Mouse (Mus musculus) adrenal gland, postnatal 25 days (tissue): Measurements from ENCODE around the gene Arhgap27. TPM values are rescaled to one million over a fixed set of nuclear protein-coding genes. Genes with fewer than 3 reads are reported as not detected.

Experiments used
- DNase-seq: peaks from one replicate; pipeline ENCODE4 v3.0.0; 2021; ENCODE audit warnings: mixed read lengths
- total RNA-seq: library from RNA; stranded (reverse); gene quantifications from 2 replicates; pipeline ENCODE4 v1.2.3, GENCODE M21; 2021

The Arhgap27 gene
- total RNA-seq, 1 experiment from 2014 or later: 15.2 TPM

GRCm38 (mm10) chr11:103356032-103356571, 7.4 kb downstream of the Arhgap27 start:
- DNase-seq: no peak

- DNase-seq: no peak
These were observed 8.2 kb downstream of the Arhgap27 start for GRCm38 (mm10) chr11:103355251-103355650.

GRCm38 (mm10) chr11:103354033-103354432, 9.5 kb downstream of the Arhgap27 start:
- no peak for DNase-seq

- no peak for DNase-seq
These were observed 11.2 kb downstream of the Arhgap27 start for GRCm38 (mm10) chr11:103352239-103352814.

GRCm38 (mm10) chr11:103350711-103351315, 12.7 kb downstream of the Arhgap27 start:
- DNase-seq: no peak

- DNase-seq: no peak
These were observed 13.8 kb downstream of the Arhgap27 start for GRCm38 (mm10) chr11:103349699-103350098.

GRCm38 (mm10) chr11:103346657-103347056, 16.8 kb downstream of the Arhgap27 start:
- no peak for DNase-seq

GRCm38 (mm10) chr11:103346236-103346635, 17.3 kb downstream of the Arhgap27 start:
- DNase-seq: no peak

- no peak for DNase-seq
These were observed 17.9 kb downstream of the Arhgap27 start for GRCm38 (mm10) chr11:103345408-103346091.

- DNase-seq: no peak
These were observed 18.8 kb downstream of the Arhgap27 start for GRCm38 (mm10) chr11:103344494-103345332.

- DNase-seq: no peak
These were observed 19.6 kb downstream of the Arhgap27 start for GRCm38 (mm10) chr11:103343881-103344280.

- no peak for DNase-seq
These were observed 20.4 kb downstream of the Arhgap27 start for GRCm38 (mm10) chr11:103343063-103343462.

- DNase-seq: no peak
These were observed 22.8 kb downstream of the Arhgap27 start for GRCm38 (mm10) chr11:103340677-103341076.

- DNase-seq: no peak
These were observed 23.4 kb downstream of the Arhgap27 start for GRCm38 (mm10) chr11:103340130-103340529.

- DNase-seq: peak; percentile 59
These were observed 23.9 kb downstream of the Arhgap27 start for GRCm38 (mm10) chr11:103339414-103340119.

GRCm38 (mm10) chr11:103338671-103339070, 24.8 kb downstream of the Arhgap27 start:
- DNase-seq: no peak

- no peak for DNase-seq
These were observed 25.4 kb downstream of the Arhgap27 start for GRCm38 (mm10) chr11:103338119-103338518.

GRCm38 (mm10) chr11:103337180-103337579, 26.3 kb downstream of the Arhgap27 start:
- DNase-seq: no peak

GRCm38 (mm10) chr11:103335561-103335960, 27.9 kb downstream of the Arhgap27 start:
- DNase-seq: no peak

- DNase-seq: no peak
These were observed 28.6 kb downstream of the Arhgap27 start for GRCm38 (mm10) chr11:103334925-103335324.

- DNase-seq: peak; percentile 56
These were observed 29.6 kb downstream of the Arhgap27 start for GRCm38 (mm10) chr11:103333719-103334398.
